Comparison of ENCODE assay signal across 8 mouse cellular contexts in genomic region chrX:20616861-20617175, GRCm38 (mm10). TPM values are rescaled to one million over a fixed set of nuclear protein-coding genes. Genes with fewer than 3 reads are reported as not detected.
A peak's percentile ranks its signal among the peaks of the same experiment; 100 is the strongest.
DNase-seq lines count a peak whose midpoint lies in the region; ATAC-seq and TF ChIP-seq lines count a peak whose summit lies in the region.

No protein-coding gene starts in this region.

- peak overlapping the region; percentile 45 for H3K4me2 ChIP-seq in kidney, embryonic 14.5 days (replicated peaks; ENCODE audit: low read depth, low read length)
- peak overlapping the region; percentile 52 for H3K4me2 ChIP-seq in forebrain, embryonic 12.5 days
- peak overlapping the region; percentile 70 for H3K4me2 ChIP-seq in liver, embryonic 12.5 days
- H3K4me2 ChIP-seq in stomach, embryonic 14.5 days (replicated peaks; ENCODE audit: low read depth, low read length): peak overlapping the region; percentile 52

- TF ChIP-seq POLR2A in bone marrow, adult 2 months (IDR thresholded peaks at IDR 0.05; ENCODE audit: borderline replicate concordance, control insufficient read depth, low read depth, low read length): no peak

- 26% methylated on average over 17 of the region's 17 CpGs for WGBS in kidney, embryonic 14.5 days
- WGBS in bone marrow, adult 2 months: 16% methylated on average over 17 of the region's 17 CpGs
- WGBS in forebrain, embryonic 12.5 days: 31% methylated on average over 17 of the region's 17 CpGs
- WGBS in liver, embryonic 12.5 days (ENCODE audit: insufficient replicate concordance): 4% methylated on average over 17 of the region's 17 CpGs
- 25% methylated on average over 16 of the region's 17 CpGs for WGBS in stomach, embryonic 14.5 days

- H3K27ac ChIP-seq in kidney, embryonic 14.5 days (ENCODE audit: low read depth, low read length): peak overlapping the region; percentile 83
- H3K27ac ChIP-seq in bone marrow, adult 2 months (ENCODE audit: control insufficient read depth, insufficient read depth, low read depth, low read length, poor library complexity): peak overlapping the region; percentile 87
- H3K27ac ChIP-seq in forebrain, embryonic 12.5 days: peak overlapping the region; percentile 88
- peak overlapping the region; percentile 87 for H3K27ac ChIP-seq in liver, embryonic 12.5 days
- H3K27ac ChIP-seq in stomach, embryonic 14.5 days (ENCODE audit: low read length): peak overlapping the region; percentile 77

- peak; percentile 33; the same call in 1 of the 2 replicates for ATAC-seq in kidney, embryonic 14.5 days (ENCODE audit: low FRiP score, low TSS enrichment)
- ATAC-seq in forebrain, embryonic 12.5 days (ENCODE audit: low FRiP score): no peak
- ATAC-seq in liver, embryonic 12.5 days: peak; percentile 9; the same call in 1 of the 2 replicates
- ATAC-seq in stomach, embryonic 14.5 days (ENCODE audit: insufficient number of reproducible peaks, insufficient read depth, low FRiP score, low read depth): peak; percentile 4; the same call in 1 of the 2 replicates

- H3K4me1 ChIP-seq in kidney, embryonic 14.5 days (ENCODE audit: control insufficient read depth, insufficient read depth, low read length): no peaks in the 10 kb centered on the region
- H3K4me1 ChIP-seq in bone marrow, adult 2 months (ENCODE audit: control insufficient read depth, insufficient read depth, low read length): no peaks in the 10 kb centered on the region
- H3K4me1 ChIP-seq in forebrain, embryonic 12.5 days: peaks cover 14% of the 10 kb centered on the region
- H3K4me1 ChIP-seq in liver, embryonic 12.5 days: peaks cover 22% of the 10 kb centered on the region
- peaks cover 3% of the 10 kb centered on the region; the same call in 1 of the 2 replicates for H3K4me1 ChIP-seq in stomach, embryonic 14.5 days (ENCODE audit: control insufficient read depth, insufficient read depth, low read length)

- peak overlapping the region; percentile 61 for H3K4me3 ChIP-seq in kidney, embryonic 14.5 days (ENCODE audit: low read length)
- peak overlapping the region; percentile 60 for H3K4me3 ChIP-seq in bone marrow, adult 2 months (replicated peaks; ENCODE audit: control insufficient read depth, low read depth, low read length)
- H3K4me3 ChIP-seq in forebrain, embryonic 12.5 days (replicated peaks): peak overlapping the region; percentile 60
- H3K4me3 ChIP-seq in liver, embryonic 12.5 days: peak overlapping the region; percentile 76
- peak overlapping the region; percentile 53 for H3K4me3 ChIP-seq in stomach, embryonic 14.5 days (ENCODE audit: low read depth, low read length)

- intact Hi-C loops in left cerebral cortex, postnatal 36 days (cut with DNase I): no loop called here

- TF ChIP-seq CTCF in bone marrow, adult 2 months (IDR thresholded peaks at IDR 0.05; ENCODE audit: control insufficient read depth, insufficient read depth, low read length): no peak

- DNase-seq in kidney, postnatal 10 days: no peak
- DNase-seq in thymus, postnatal 10 days (ENCODE audit: low spot score in 2 of 2): no peak
- DNase-seq in left cerebral cortex, postnatal 36 days (ENCODE audit: low spot score in 2 of 2): no peak

- H3K9ac ChIP-seq in kidney, embryonic 14.5 days (ENCODE audit: low read depth, low read length): peak overlapping the region; percentile 61
- H3K9ac ChIP-seq in forebrain, embryonic 12.5 days: peak overlapping the region; percentile 59
- peak overlapping the region; percentile 73 for H3K9ac ChIP-seq in liver, embryonic 12.5 days
- peak overlapping the region; percentile 21; the same call in 1 of the 2 replicates for H3K9ac ChIP-seq in stomach, embryonic 14.5 days (replicated peaks; ENCODE audit: low read depth, low read length)

- H3K36me3 ChIP-seq in kidney, embryonic 14.5 days (ENCODE audit: control insufficient read depth, insufficient read depth, low read length): peaks cover 8% of the 10 kb centered on the region; the same call in 1 of the 2 replicates
- peaks cover 15% of the 10 kb centered on the region for H3K36me3 ChIP-seq in forebrain, embryonic 12.5 days (replicated peaks)
- peaks cover 40% of the 10 kb centered on the region for H3K36me3 ChIP-seq in liver, embryonic 12.5 days
- H3K36me3 ChIP-seq in stomach, embryonic 14.5 days (ENCODE audit: control insufficient read depth, insufficient read depth, low read length): no peaks in the 10 kb centered on the region; the same call in 1 of the 2 replicates

- no peaks in the 10 kb centered on the region for H3K27me3 ChIP-seq in kidney, embryonic 14.5 days (ENCODE audit: control insufficient read depth, insufficient read depth, low read length)
- no peaks in the 10 kb centered on the region for H3K27me3 ChIP-seq in forebrain, embryonic 12.5 days
- no peaks in the 10 kb centered on the region for H3K27me3 ChIP-seq in liver, embryonic 12.5 days (replicated peaks)
- no peaks in the 10 kb centered on the region for H3K27me3 ChIP-seq in stomach, embryonic 14.5 days (ENCODE audit: control insufficient read depth, insufficient read depth, low read length)

- no peaks in the 10 kb centered on the region for H3K9me3 ChIP-seq in kidney, embryonic 14.5 days (ENCODE audit: control insufficient read depth, low read length)
- no peaks in the 10 kb centered on the region for H3K9me3 ChIP-seq in forebrain, embryonic 12.5 days
- H3K9me3 ChIP-seq in liver, embryonic 12.5 days (replicated peaks): no peaks in the 10 kb centered on the region
- no peaks in the 10 kb centered on the region for H3K9me3 ChIP-seq in stomach, embryonic 14.5 days (ENCODE audit: control insufficient read depth, low read depth, low read length)

RNA-seq across cellular contexts. Expression of gene Rbm10, which starts 0.5 kb away (rescaled TPM):
- 54.1 and 68.3 TPM in 2 replicates for polyA plus RNA-seq in kidney, embryonic 14.5 days (2014; fragmentation: Nextera tagmentation; extraction: Ambion mirVana)
- 29.7 and 45.2 TPM in 2 replicates for polyA plus RNA-seq in bone marrow, adult 2 months (2011; ENCODE audit: insufficient read depth, insufficient read length, low replicate concordance, missing spikeins)
- polyA plus RNA-seq in forebrain, embryonic 12.5 days (2016; fragmentation: Nextera tagmentation; extraction: Ambion mirVana): 84.9 and 89.2 TPM in 2 replicates
- polyA plus RNA-seq in liver, embryonic 12.5 days (2016; fragmentation: Nextera tagmentation; extraction: Ambion mirVana): 47.5 and 49.6 TPM in 2 replicates
- polyA plus RNA-seq in stomach, embryonic 14.5 days (2014; fragmentation: Nextera tagmentation; extraction: Ambion mirVana): 51.3 and 54.7 TPM in 2 replicates
- 10 to 100 TPM; 42.1 to 51.6 TPM for total RNA-seq in left cerebral cortex, postnatal 36 days (2021)

RNA-seq across cellular contexts. Expression of gene Ndufb11, which starts 0.6 kb away (rescaled TPM):
- 243 and 313 TPM in 2 replicates for polyA plus RNA-seq in kidney, embryonic 14.5 days (2014; fragmentation: Nextera tagmentation; extraction: Ambion mirVana)
- polyA plus RNA-seq in bone marrow, adult 2 months (2011; ENCODE audit: insufficient read depth, insufficient read length, low replicate concordance, missing spikeins): 86.5 and 146 TPM in 2 replicates
- polyA plus RNA-seq in forebrain, embryonic 12.5 days (2016; fragmentation: Nextera tagmentation; extraction: Ambion mirVana): 195 and 203 TPM in 2 replicates
- 167 and 174 TPM in 2 replicates for polyA plus RNA-seq in liver, embryonic 12.5 days (2016; fragmentation: Nextera tagmentation; extraction: Ambion mirVana)
- 251 and 252 TPM in 2 replicates for polyA plus RNA-seq in stomach, embryonic 14.5 days (2014; fragmentation: Nextera tagmentation; extraction: Ambion mirVana)
- 100 to 1,000 TPM; 142 to 160 TPM for total RNA-seq in left cerebral cortex, postnatal 36 days (2021)

RNA-seq across cellular contexts. Expression of gene Uba1, which starts 41.3 kb away (rescaled TPM):
- polyA plus RNA-seq in kidney, embryonic 14.5 days (2014; fragmentation: Nextera tagmentation; extraction: Ambion mirVana): 118 and 194 TPM in 2 replicates
- 45.8 and 49.6 TPM in 2 replicates for polyA plus RNA-seq in bone marrow, adult 2 months (2011; ENCODE audit: insufficient read depth, insufficient read length, low replicate concordance, missing spikeins)
- polyA plus RNA-seq in forebrain, embryonic 12.5 days (2016; fragmentation: Nextera tagmentation; extraction: Ambion mirVana): 336 and 380 TPM in 2 replicates
- 170 and 172 TPM in 2 replicates for polyA plus RNA-seq in liver, embryonic 12.5 days (2016; fragmentation: Nextera tagmentation; extraction: Ambion mirVana)
- polyA plus RNA-seq in stomach, embryonic 14.5 days (2014; fragmentation: Nextera tagmentation; extraction: Ambion mirVana): 169 and 181 TPM in 2 replicates
- 100 to 1,000 TPM; 334 to 347 TPM for total RNA-seq in left cerebral cortex, postnatal 36 days (2021)

Comparison
In these comparisons a context has a peak if more than half of its experiments do, and no peak if none do; other contexts are left out.
1. H3K9ac ChIP-seq: peak in every context shown above with its lines; median percentile 73 in liver, embryonic 12.5 days; 61 in kidney, embryonic 14.5 days; 59 in forebrain, embryonic 12.5 days; 21 in stomach, embryonic 14.5 days.